Mouse (Mus musculus) heart, postnatal 0 days (tissue): ENCODE data around the gene Abcc3.

Source experiments
- CTCF ChIP-seq: IDR thresholded peaks from 2 replicates; pipeline ENCODE4 v1.5.1; 2016; ENCODE audit warnings: antibody characterized with exemption, control low read depth, low read depth
- EP300 ChIP-seq: IDR thresholded peaks from 2 replicates; pipeline ENCODE4 v1.6.1; 2016; ENCODE audit warnings: antibody characterized with exemption, low read depth

DNA sequence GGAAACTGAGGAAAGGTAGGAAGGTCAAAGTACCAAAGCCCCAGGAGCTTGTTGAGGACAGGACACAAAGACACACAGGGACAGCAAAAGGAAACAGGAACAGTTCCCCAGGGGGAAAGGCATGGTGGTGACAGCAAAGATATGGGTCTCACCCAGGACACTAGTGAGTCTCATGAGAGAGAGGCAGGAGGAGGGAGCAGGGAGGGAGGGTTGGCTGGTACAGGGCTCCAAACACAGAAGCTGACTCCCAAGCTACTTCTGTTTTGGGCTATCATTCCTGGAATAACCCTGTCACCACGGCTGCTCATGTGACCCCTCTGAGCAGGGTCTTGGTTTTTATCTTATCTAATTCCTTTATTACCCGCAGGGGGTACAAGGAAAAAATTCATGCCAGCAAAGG lies 19.8 kb upstream of the Abcc3 start:
- TF ChIP-seq CTCF (no peak), EP300 (no peak)
